Mouse (Mus musculus): ENCODE results near the gene Vmn2r31.
"Not testable (repeated sequence)": the region's sequence is repeated elsewhere in the genome, so short reads cannot be mapped to it uniquely, and the experiment has no call there.

Vmn2r31 gene

GRCm38 (mm10) chr7:7399603-7400002, at the start of gene Vmn2r31:
TSS of gene Vmn2r31 (minus strand) at chr7:7399703.
- DNase-seq (ENCODE audit: low read depth, low spot score) = not testable (repeated sequence)

- DNase-seq (ENCODE audit: low read depth, low spot score) = peak; percentile 37
Measured at GRCm38 (mm10) chr7:7374431-7374830, 25.1 kb downstream of the Vmn2r31 start, which contains the start of gene Gm45783. TSS of gene Gm45783 (minus strand) at chr7:7374573.

- DNase-seq (ENCODE audit: low read depth, low spot score) = not testable (repeated sequence)
Measured at GRCm38 (mm10) chr7:7337509-7337908, 62.0 kb downstream of the Vmn2r31 start, which contains the start of gene Vmn2r30. TSS of gene Vmn2r30 (minus strand) at chr7:7337609.
